Mouse (Mus musculus): Measurements from ENCODE around the gene Arhgef28. TPM values are rescaled to one million over a fixed set of nuclear protein-coding genes. Genes with fewer than 3 reads are reported as not detected.

Arhgef28 gene
- polyA plus RNA-seq, 1 experiment = 13.9 TPM

DNA sequence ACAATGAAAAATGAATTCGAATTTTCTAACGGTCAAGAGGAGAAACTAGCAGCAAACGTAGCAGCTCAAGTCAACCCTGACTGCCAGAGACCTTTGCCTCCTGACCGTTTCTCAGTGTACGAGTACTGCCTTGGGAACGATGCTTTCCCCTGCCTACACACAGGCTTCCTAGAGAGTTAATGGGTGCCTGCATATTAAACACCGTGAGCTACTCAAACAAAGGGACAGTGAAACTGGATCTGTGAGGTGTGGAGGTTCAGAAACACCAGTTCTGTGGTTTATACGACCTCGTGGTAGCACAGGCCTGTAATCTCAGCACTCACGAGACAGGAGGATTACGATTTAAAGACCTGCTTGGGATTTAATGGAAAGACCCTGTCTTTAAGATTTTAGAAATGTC is 33.9 kb downstream of the Arhgef28 start:
- no peak overlapping the region for H3K4me3 ChIP-seq (ENCODE audit: insufficient read depth, low read length)
- H3K4me1 ChIP-seq (ENCODE audit: control insufficient read depth, insufficient read depth, low read length) = peaks cover 2% of the 10 kb centered on the region; the same call in 1 of the 2 replicates
- 0 out of 2 replicates have a peak overlapping the region, but pooled peaks have one; percentile 11 for H3K27ac ChIP-seq (ENCODE audit: insufficient read depth, low read length)
- TF ChIP-seq CTCF (IDR thresholded peaks at IDR 0.05; ENCODE audit: extremely low read depth, insufficient read depth, low read length) (no peak), POLR2A (IDR thresholded peaks at IDR 0.05; ENCODE audit: extremely low read depth, insufficient read depth, low read length) (no peak)

DNA sequence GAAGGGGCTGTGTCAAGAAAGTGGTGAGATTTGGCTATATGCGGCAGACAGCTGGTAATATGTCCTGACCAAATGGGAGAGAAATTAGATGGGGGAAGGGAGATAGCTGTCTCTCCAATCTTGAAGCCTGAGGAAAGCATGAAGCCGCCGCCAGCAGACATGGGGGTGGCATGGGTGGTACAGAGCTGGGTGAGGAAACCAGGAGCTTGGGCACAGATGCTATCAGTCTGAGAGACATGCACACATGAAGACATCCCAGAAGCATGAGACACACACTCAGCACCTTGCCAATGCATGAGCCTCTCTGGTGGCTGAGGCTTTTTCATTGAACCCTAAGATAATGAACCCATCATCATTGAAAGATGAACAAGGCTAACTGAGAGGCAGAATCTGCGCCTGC is 34.5 kb downstream of the Arhgef28 start:
- TF ChIP-seq CTCF (IDR thresholded peaks at IDR 0.05; ENCODE audit: extremely low read depth, insufficient read depth, low read length) = no peak
- TF ChIP-seq POLR2A (IDR thresholded peaks at IDR 0.05; ENCODE audit: extremely low read depth, insufficient read depth, low read length) = no peak
- peak overlapping the region; percentile 35 for H3K4me3 ChIP-seq (ENCODE audit: insufficient read depth, low read length)
- peaks cover 2% of the 10 kb centered on the region; the same call in 1 of the 2 replicates for H3K4me1 ChIP-seq (ENCODE audit: control insufficient read depth, insufficient read depth, low read length)
- peak overlapping the region; percentile 49 for H3K27ac ChIP-seq (ENCODE audit: insufficient read depth, low read length)

DNA sequence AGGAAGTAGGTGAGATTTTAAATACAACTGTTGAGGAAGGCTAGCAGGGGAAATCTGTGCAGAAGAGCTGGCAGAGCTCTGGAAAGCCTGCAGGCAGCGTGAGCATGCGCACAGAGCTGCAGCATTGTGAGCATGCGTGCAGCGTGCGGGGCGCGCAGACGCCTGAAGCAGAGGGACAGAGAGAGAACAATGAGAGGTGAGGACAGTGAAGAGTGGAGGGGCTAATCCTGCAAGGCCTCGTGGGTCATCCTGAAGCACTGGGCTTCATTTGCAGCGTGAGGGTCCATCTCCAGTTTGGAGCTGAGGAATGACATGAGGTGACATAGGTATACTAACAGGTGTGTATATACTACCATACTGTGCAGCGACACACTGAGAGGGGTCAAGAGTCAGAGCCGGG is 35.0 kb downstream of the Arhgef28 start:
- TF ChIP-seq POLR2A (IDR thresholded peaks at IDR 0.05; ENCODE audit: extremely low read depth, insufficient read depth, low read length) (peak; percentile 77), CTCF (IDR thresholded peaks at IDR 0.05; ENCODE audit: extremely low read depth, insufficient read depth, low read length) (no peak)
- Histone ChIP-seq H3K4me3 (ENCODE audit: insufficient read depth, low read length) (peak overlapping the region; percentile 35), H3K4me1 (ENCODE audit: control insufficient read depth, insufficient read depth, low read length) (peaks cover 2% of the 10 kb centered on the region; the same call in 1 of the 2 replicates), H3K27ac (ENCODE audit: insufficient read depth, low read length) (peak overlapping the region; percentile 49)

DNA sequence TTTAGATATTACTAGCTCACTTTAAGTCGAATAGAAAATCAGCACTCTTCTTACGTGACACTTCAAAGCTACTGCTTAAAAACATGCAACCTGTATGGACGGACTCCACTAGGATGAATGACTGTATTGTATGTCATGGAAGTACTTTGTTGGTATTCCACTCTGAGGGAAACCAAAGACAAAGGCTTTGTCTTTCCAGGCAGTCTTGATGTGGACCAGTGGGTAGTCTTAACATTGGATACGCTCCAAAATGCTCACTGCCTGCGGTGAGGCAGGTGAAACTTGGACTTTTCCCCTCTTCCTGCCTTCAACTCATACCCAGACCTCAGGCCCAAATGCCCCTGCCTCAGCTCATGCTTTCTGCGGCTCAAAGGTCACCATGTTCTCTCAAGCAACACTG is 41.4 kb downstream of the Arhgef28 start:
- Histone ChIP-seq H3K27ac (ENCODE audit: insufficient read depth, low read length) (no peak overlapping the region), H3K4me3 (ENCODE audit: insufficient read depth, low read length) (no peak overlapping the region), H3K4me1 (ENCODE audit: control insufficient read depth, insufficient read depth, low read length) (no peaks in the 10 kb centered on the region)
- TF ChIP-seq POLR2A (IDR thresholded peaks at IDR 0.05; ENCODE audit: extremely low read depth, insufficient read depth, low read length) = no peak
- TF ChIP-seq CTCF (IDR thresholded peaks at IDR 0.05; ENCODE audit: extremely low read depth, insufficient read depth, low read length) = no peak

DNA sequence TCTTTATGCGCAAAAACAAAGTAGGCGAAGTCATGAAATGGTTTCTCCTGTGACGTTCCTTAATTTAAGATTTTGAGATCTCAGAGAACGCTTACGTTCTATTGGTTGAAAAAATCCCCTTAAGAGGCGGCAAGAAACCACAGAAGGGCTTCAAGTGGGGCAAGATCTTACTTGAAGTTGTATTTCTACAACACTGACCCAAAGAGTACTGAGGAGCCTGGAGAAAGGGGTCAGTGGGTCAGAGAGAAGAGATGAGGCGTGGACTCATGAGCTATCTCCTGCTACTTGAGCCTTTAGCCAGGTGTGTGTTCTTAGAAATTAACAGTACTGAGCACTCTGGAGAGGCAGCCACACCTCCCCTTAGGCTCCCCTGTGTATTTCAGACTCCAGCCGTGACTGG is 44.7 kb downstream of the Arhgef28 start:
- Histone ChIP-seq H3K27ac (ENCODE audit: insufficient read depth, low read length) (no peak overlapping the region), H3K4me1 (ENCODE audit: control insufficient read depth, insufficient read depth, low read length) (peaks cover 3% of the 10 kb centered on the region), H3K4me3 (ENCODE audit: insufficient read depth, low read length) (no peak overlapping the region)
- TF ChIP-seq CTCF (IDR thresholded peaks at IDR 0.05; ENCODE audit: extremely low read depth, insufficient read depth, low read length) = no peak
- TF ChIP-seq POLR2A (IDR thresholded peaks at IDR 0.05; ENCODE audit: extremely low read depth, insufficient read depth, low read length) = no peak

DNA sequence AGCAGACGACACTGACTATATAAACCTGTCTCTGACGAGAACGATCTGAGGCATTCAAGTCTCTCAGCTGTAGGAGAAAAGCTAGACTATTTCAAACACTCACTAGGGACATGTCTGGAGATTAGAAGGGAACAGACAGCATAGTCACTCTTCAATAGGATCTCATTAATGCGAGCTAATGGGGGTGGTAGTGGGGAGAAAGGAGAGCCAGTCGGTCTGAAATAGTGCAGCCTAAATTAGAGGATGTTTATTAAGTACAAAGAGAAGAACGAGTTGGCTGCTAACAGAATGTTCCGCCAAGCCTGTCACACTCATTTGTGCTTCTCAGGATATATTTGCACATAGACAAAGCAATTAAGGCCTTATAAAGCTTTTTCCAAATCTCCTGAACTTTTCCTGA is 49.6 kb downstream of the Arhgef28 start:
- H3K4me1 ChIP-seq (ENCODE audit: control insufficient read depth, insufficient read depth, low read length) = peaks cover 6% of the 10 kb centered on the region
- H3K27ac ChIP-seq (ENCODE audit: insufficient read depth, low read length) = 0 out of 2 replicates have a peak overlapping the region, but pooled peaks have one; percentile 39
- H3K4me3 ChIP-seq (ENCODE audit: insufficient read depth, low read length) = no peak overlapping the region
- TF ChIP-seq CTCF (IDR thresholded peaks at IDR 0.05; ENCODE audit: extremely low read depth, insufficient read depth, low read length) = no peak
- TF ChIP-seq POLR2A (IDR thresholded peaks at IDR 0.05; ENCODE audit: extremely low read depth, insufficient read depth, low read length) = no peak

DNA sequence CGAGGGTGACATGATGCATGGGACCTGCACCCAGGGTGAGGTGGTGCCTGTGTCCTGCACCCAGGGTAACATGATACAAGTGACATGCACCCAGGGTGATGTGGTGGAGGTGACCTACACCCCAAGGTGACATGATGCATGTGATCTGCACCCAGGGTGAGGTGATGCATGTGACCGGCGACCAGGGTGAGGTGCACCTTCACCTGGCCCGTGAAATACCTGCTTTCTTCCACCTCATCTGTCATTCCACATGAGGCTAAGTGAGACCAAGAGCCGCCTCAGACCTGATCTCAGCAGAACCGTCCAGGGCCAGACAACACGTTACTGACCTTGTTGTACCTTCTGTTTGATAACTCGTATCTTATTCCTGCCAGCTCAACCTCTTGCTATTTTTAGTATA is 53.5 kb downstream of the Arhgef28 start:
- TF ChIP-seq POLR2A (IDR thresholded peaks at IDR 0.05; ENCODE audit: extremely low read depth, insufficient read depth, low read length) (no peak), CTCF (IDR thresholded peaks at IDR 0.05; ENCODE audit: extremely low read depth, insufficient read depth, low read length) (no peak)

DNA sequence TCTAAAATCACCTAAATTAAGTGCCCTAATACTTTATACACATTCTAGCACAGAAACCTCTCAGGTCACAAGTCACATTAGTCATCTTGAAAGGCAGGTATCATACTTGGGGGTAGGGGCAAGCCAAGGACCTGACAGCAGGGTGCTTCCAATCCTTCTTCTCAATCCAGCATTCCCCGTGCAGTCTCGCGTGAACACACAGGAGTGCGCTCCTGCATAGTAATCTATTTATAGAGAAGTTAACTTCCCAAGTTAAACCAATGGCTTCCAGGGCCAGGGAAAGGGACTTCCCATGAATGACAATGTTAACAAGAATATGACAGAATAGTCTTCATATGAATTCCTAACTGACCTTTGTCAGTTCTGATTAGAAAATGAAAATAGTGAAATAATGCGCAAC is 58.7 kb downstream of the Arhgef28 start:
- Histone ChIP-seq H3K4me3 (ENCODE audit: insufficient read depth, low read length) (no peak overlapping the region), H3K4me1 (ENCODE audit: control insufficient read depth, insufficient read depth, low read length) (no peaks in the 10 kb centered on the region), H3K27ac (ENCODE audit: insufficient read depth, low read length) (no peak overlapping the region)
- TF ChIP-seq CTCF (IDR thresholded peaks at IDR 0.05; ENCODE audit: extremely low read depth, insufficient read depth, low read length) = no peak
- TF ChIP-seq POLR2A (IDR thresholded peaks at IDR 0.05; ENCODE audit: extremely low read depth, insufficient read depth, low read length) = no peak

More for the DNA sequence above, 53.5 kb downstream of the Arhgef28 start:
- Histone ChIP-seq H3K27ac (ENCODE audit: insufficient read depth, low read length) (no peak overlapping the region), H3K4me1 (ENCODE audit: control insufficient read depth, insufficient read depth, low read length) (peaks cover 6% of the 10 kb centered on the region), H3K4me3 (ENCODE audit: insufficient read depth, low read length) (no peak overlapping the region)

DNA sequence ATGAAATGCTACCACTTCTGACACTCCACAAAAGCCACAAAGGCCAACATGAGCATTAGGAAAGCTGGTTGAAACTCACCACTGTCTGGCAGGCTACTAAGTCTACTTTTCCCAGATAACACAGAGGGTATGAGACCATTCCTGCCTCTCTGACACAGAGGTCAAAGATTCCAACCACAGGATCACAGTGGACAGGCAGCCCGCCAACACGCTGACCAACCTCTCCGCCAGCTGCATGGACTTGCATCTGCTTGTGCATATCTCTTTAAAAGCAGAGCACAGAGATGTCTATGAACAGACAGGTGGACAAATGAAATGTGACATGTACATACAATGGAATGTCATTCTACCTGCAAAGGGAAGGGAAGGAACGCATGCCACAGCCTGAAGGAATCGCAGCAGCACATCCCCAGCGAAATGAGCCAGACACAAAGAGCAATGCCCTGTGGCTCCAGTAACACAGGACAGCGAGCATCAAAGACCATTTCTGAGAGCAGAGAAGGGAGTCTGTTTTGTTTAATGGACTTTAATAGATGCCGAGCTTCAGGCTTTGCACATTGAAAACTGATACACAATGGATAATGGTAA is 59.6 kb downstream of the Arhgef28 start:
- TF ChIP-seq CTCF (IDR thresholded peaks at IDR 0.05; ENCODE audit: extremely low read depth, insufficient read depth, low read length) = no peak
- TF ChIP-seq POLR2A (IDR thresholded peaks at IDR 0.05; ENCODE audit: extremely low read depth, insufficient read depth, low read length) = no peak
- no peak overlapping the region for H3K27ac ChIP-seq (ENCODE audit: insufficient read depth, low read length)
- no peak overlapping the region for H3K4me3 ChIP-seq (ENCODE audit: insufficient read depth, low read length)
- H3K4me1 ChIP-seq (ENCODE audit: control insufficient read depth, insufficient read depth, low read length) = no peaks in the 10 kb centered on the region

DNA sequence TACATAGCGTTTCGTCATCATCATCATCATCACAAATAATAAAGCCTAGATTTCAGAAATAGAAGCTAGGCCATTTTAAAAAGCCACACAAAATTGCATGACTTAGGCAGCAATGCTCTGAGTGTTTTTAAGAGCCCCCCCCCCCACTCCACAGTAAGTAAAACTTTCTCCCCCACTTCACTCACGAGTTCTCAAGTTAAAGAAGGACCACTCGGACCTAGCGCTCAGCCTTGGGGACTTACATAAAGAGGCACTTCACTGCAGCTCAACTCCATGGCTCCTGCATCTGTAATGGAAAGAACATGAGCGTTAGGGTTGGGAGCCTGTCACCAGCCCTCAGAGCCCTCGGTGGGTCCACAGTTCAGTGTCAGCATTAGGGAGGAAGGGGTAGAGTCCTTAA is 60.9 kb downstream of the Arhgef28 start:
- Histone ChIP-seq H3K27ac (ENCODE audit: insufficient read depth, low read length) (no peak overlapping the region), H3K4me1 (ENCODE audit: control insufficient read depth, insufficient read depth, low read length) (no peaks in the 10 kb centered on the region), H3K4me3 (ENCODE audit: insufficient read depth, low read length) (no peak overlapping the region)
- TF ChIP-seq CTCF (IDR thresholded peaks at IDR 0.05; ENCODE audit: extremely low read depth, insufficient read depth, low read length) = no peak
- no peak for TF ChIP-seq POLR2A (IDR thresholded peaks at IDR 0.05; ENCODE audit: extremely low read depth, insufficient read depth, low read length)
